Mouse (Mus musculus): ENCODE results near the gene Palm. TPM values are rescaled to one million over a fixed set of nuclear protein-coding genes. Genes with fewer than 3 reads are reported as not detected.

The Palm gene
- polyA plus RNA-seq, 1 experiment = 53.3 TPM

- H3K27ac ChIP-seq (ENCODE audit: insufficient read depth, low read length) = no peak overlapping the region
- peaks cover 16% of the 10 kb centered on the region for H3K36me3 ChIP-seq (ENCODE audit: control insufficient read depth, insufficient read depth, low read length, poor library complexity, severe bottlenecking)
- H3K4me1 ChIP-seq (ENCODE audit: control insufficient read depth, insufficient read depth, low read length) = no peaks in the 10 kb centered on the region
- H3K9ac ChIP-seq (ENCODE audit: low read depth, poor library complexity, severe bottlenecking) = no peak overlapping the region
- H3K4me3 ChIP-seq (ENCODE audit: low read depth, low read length) = no peak overlapping the region
- H3K27me3 ChIP-seq (ENCODE audit: control insufficient read depth, insufficient read depth, low read length, poor library complexity, severe bottlenecking) = no peaks in the 10 kb centered on the region
- no peaks in the 10 kb centered on the region for H3K9me3 ChIP-seq (replicated peaks; ENCODE audit: control insufficient read depth, insufficient read depth, low read length, poor library complexity, severe bottlenecking)
- TF ChIP-seq CTCF (IDR thresholded peaks at IDR 0.05; ENCODE audit: low read depth, low read length) (no peak), EP300 (IDR thresholded peaks at IDR 0.05; ENCODE audit: insufficient read depth, low read depth, low read length) (no peak), POLR2A (IDR thresholded peaks at IDR 0.05; ENCODE audit: insufficient read depth, low read length) (no peak)
Observed at GRCm38 (mm10) chr10:79866601-79867000, 73.2 kb downstream of the Palm start.

Other genes starting within 250 kb of the Palm start
- 40.1 and 55.7 TPM in 2 replicates for gene Mier2, start 238.4 kb upstream of the Palm start, polyA plus RNA-seq (2011; ENCODE audit: insufficient read depth, insufficient read length, low read depth, missing spikeins)
- gene Theg, start 206.2 kb upstream of the Palm start, polyA plus RNA-seq (2011; ENCODE audit: insufficient read depth, insufficient read length, low read depth, missing spikeins) = not detected in 2 replicates
- 0.58 and 0.88 TPM in 2 replicates for gene C2cd4c, start 179.5 kb upstream of the Palm start, polyA plus RNA-seq (2011; ENCODE audit: insufficient read depth, insufficient read length, low read depth, missing spikeins)
- 4.6 and 4.7 TPM in 2 replicates for gene Shc2, start 155.7 kb upstream of the Palm start, polyA plus RNA-seq (2011; ENCODE audit: insufficient read depth, insufficient read length, low read depth, missing spikeins)
- gene Odf3l2, start 147.8 kb upstream of the Palm start, polyA plus RNA-seq (2011; ENCODE audit: insufficient read depth, insufficient read length, low read depth, missing spikeins) = not detected in 2 replicates
- gene Madcam1, start 129.0 kb upstream of the Palm start, polyA plus RNA-seq (2011; ENCODE audit: insufficient read depth, insufficient read length, low read depth, missing spikeins) = 1.9 and 2.6 TPM in 2 replicates
- gene Tpgs1, start 124.2 kb upstream of the Palm start, polyA plus RNA-seq (2011; ENCODE audit: insufficient read depth, insufficient read length, low read depth, missing spikeins) = 11.3 and 14.5 TPM in 2 replicates
- gene Cdc34, start 111.4 kb upstream of the Palm start, polyA plus RNA-seq (2011; ENCODE audit: insufficient read depth, insufficient read length, low read depth, missing spikeins) = 299 and 319 TPM in 2 replicates
- gene Gzmm, start 104.6 kb upstream of the Palm start, polyA plus RNA-seq (2011; ENCODE audit: insufficient read depth, insufficient read length, low read depth, missing spikeins) = 2.8 and 3.6 TPM in 2 replicates
- 445 and 449 TPM in 2 replicates for gene Bsg, start 89.1 kb upstream of the Palm start, polyA plus RNA-seq (2011; ENCODE audit: insufficient read depth, insufficient read length, low read depth, missing spikeins)
- 7.3 and 8.4 TPM in 2 replicates for gene Hcn2, start 76.9 kb upstream of the Palm start, polyA plus RNA-seq (2011; ENCODE audit: insufficient read depth, insufficient read length, low read depth, missing spikeins)
- gene Polrmt, start 47.0 kb upstream of the Palm start, polyA plus RNA-seq (2011; ENCODE audit: insufficient read depth, insufficient read length, low read depth, missing spikeins) = 21.9 and 23.0 TPM in 2 replicates
- 1.0 and 1.2 TPM in 2 replicates for gene Fgf22, start 38.5 kb upstream of the Palm start, polyA plus RNA-seq (2011; ENCODE audit: insufficient read depth, insufficient read length, low read depth, missing spikeins)
- 49.6 and 61.5 TPM in 2 replicates for gene Rnf126, start 26.6 kb upstream of the Palm start, polyA plus RNA-seq (2011; ENCODE audit: insufficient read depth, insufficient read length, low read depth, missing spikeins)
- gene Fstl3, start 16.3 kb upstream of the Palm start, polyA plus RNA-seq (2011; ENCODE audit: insufficient read depth, insufficient read length, low read depth, missing spikeins) = 7.7 TPM in 2 replicates
- gene Prss57, start 2.6 kb upstream of the Palm start, polyA plus RNA-seq (2011; ENCODE audit: insufficient read depth, insufficient read length, low read depth, missing spikeins) = not detected in 2 replicates
- 4.0 and 6.4 TPM in 2 replicates for gene Misp, start 27.4 kb downstream of the Palm start, polyA plus RNA-seq (2011; ENCODE audit: insufficient read depth, insufficient read length, low read depth, missing spikeins)
- 628 and 695 TPM in 2 replicates for gene Ptbp1, start 60.9 kb downstream of the Palm start, polyA plus RNA-seq (2011; ENCODE audit: insufficient read depth, insufficient read length, low read depth, missing spikeins)
- 8.7 and 13.1 TPM in 2 replicates for gene Prtn3, start 80.9 kb downstream of the Palm start, polyA plus RNA-seq (2011; ENCODE audit: insufficient read depth, insufficient read length, low read depth, missing spikeins)
- 6.4 and 8.3 TPM in 2 replicates for gene Plppr3, start 81.1 kb downstream of the Palm start, polyA plus RNA-seq (2011; ENCODE audit: insufficient read depth, insufficient read length, low read depth, missing spikeins)
- gene Elane, start 92.7 kb downstream of the Palm start, polyA plus RNA-seq (2011; ENCODE audit: insufficient read depth, insufficient read length, low read depth, missing spikeins) = not detected in 2 replicates
- not detected in 2 replicates for gene Cfd, start 97.3 kb downstream of the Palm start, polyA plus RNA-seq (2011; ENCODE audit: insufficient read depth, insufficient read length, low read depth, missing spikeins)
- 17.4 and 17.5 TPM in 2 replicates for gene Med16, start 115.4 kb downstream of the Palm start, polyA plus RNA-seq (2011; ENCODE audit: insufficient read depth, insufficient read length, low read depth, missing spikeins)
- not detected in 2 replicates for gene Gm26602, start 117.3 kb downstream of the Palm start, polyA plus RNA-seq (2011; ENCODE audit: insufficient read depth, insufficient read length, low read depth, missing spikeins)
- gene Kiss1r, start 123.4 kb downstream of the Palm start, polyA plus RNA-seq (2011; ENCODE audit: insufficient read depth, insufficient read length, low read depth, missing spikeins) = 0.25 and 1.2 TPM in 2 replicates
- 49.4 and 56.5 TPM in 2 replicates for gene R3hdm4, start 127.6 kb downstream of the Palm start, polyA plus RNA-seq (2011; ENCODE audit: insufficient read depth, insufficient read length, low read depth, missing spikeins)
- 31.1 and 36.5 TPM in 2 replicates for gene Arid3a, start 133.5 kb downstream of the Palm start, polyA plus RNA-seq (2011; ENCODE audit: insufficient read depth, insufficient read length, low read depth, missing spikeins)
- gene Wdr18, start 166.6 kb downstream of the Palm start, polyA plus RNA-seq (2011; ENCODE audit: insufficient read depth, insufficient read length, low read depth, missing spikeins) = 47.6 and 55.3 TPM in 2 replicates
- not detected in 2 replicates for gene Grin3b, start 177.1 kb downstream of the Palm start, polyA plus RNA-seq (2011; ENCODE audit: insufficient read depth, insufficient read length, low read depth, missing spikeins)
- 54.6 and 61.1 TPM in 2 replicates for gene Tmem259, start 190.8 kb downstream of the Palm start, polyA plus RNA-seq (2011; ENCODE audit: insufficient read depth, insufficient read length, low read depth, missing spikeins)
- 156 and 164 TPM in 2 replicates for gene Cnn2, start 195.0 kb downstream of the Palm start, polyA plus RNA-seq (2011; ENCODE audit: insufficient read depth, insufficient read length, low read depth, missing spikeins)
- 10.6 and 11.0 TPM in 2 replicates for gene Abca7, start 202.9 kb downstream of the Palm start, polyA plus RNA-seq (2011; ENCODE audit: insufficient read depth, insufficient read length, low read depth, missing spikeins)
- gene Arhgap45, start 223.1 kb downstream of the Palm start, polyA plus RNA-seq (2011; ENCODE audit: insufficient read depth, insufficient read length, low read depth, missing spikeins) = 6.5 and 6.9 TPM in 2 replicates
- gene Polr2e, start 246.2 kb downstream of the Palm start, polyA plus RNA-seq (2011; ENCODE audit: insufficient read depth, insufficient read length, low read depth, missing spikeins) = 176 and 180 TPM in 2 replicates

All from ES-Bruce4 (cell line).